Mouse (Mus musculus) T-helper 1 cell (primary cell): ENCODE data around the gene Rack1.

Experiments
- in situ Hi-C: fragments of 300-600 bp; cut with MboI, MseI; formaldehyde crosslinking; loops from one replicate; pipeline ENCODE4 v1.15.1; 2025; ENCODE audit warnings: high pct_unique_total_duplicates

Rack1 gene

GRCm38 (mm10) chr11:48799921-48800701, at the start of gene Rack1:
TSS of gene Rack1 (plus strand) at chr11:48800332.
- in situ Hi-C loops: loop anchor here (5.0 to 10.0 kb wide), 2 partner anchors 297 to 405 kb away; partner anchors contain the start of gene Zfp62

GRCm38 (mm10) chr11:48750428-48750827, 49.7 kb upstream of the Rack1 start:
- in situ Hi-C loops: loop anchor here (25.0 kb wide), 1 partner anchor 787 kb away; the partner anchor contains the start of genes Olfr1381 and Olfr1382

GRCm38 (mm10) chr11:48753534-48753933, 46.6 kb upstream of the Rack1 start:
- in situ Hi-C loops: loop anchor here (25.0 kb wide), 1 partner anchor 784 kb away; the partner anchor contains the start of genes Olfr1381 and Olfr1382

GRCm38 (mm10) chr11:48759021-48759420, 41.1 kb upstream of the Rack1 start:
- in situ Hi-C loops: loop anchor here (25.0 kb wide), 1 partner anchor 778 kb away; the partner anchor contains the start of genes Olfr1381 and Olfr1382

GRCm38 (mm10) chr11:48764119-48764518, 36.0 kb upstream of the Rack1 start:
- in situ Hi-C loops: loop anchor here (25.0 kb wide), 1 partner anchor 773 kb away; the partner anchor contains the start of genes Olfr1381 and Olfr1382

- in situ Hi-C loops: loop anchor here (25.0 kb wide), 1 partner anchor 770 kb away; the partner anchor contains the start of genes Olfr1381 and Olfr1382
Measured at GRCm38 (mm10) chr11:48767195-48767876, 32.8 kb upstream of the Rack1 start.

- in situ Hi-C loops: loop anchor here (25.0 kb wide), 1 partner anchor 766 kb away; the partner anchor contains the start of genes Olfr1381 and Olfr1382
Measured at GRCm38 (mm10) chr11:48771691-48772090, 28.4 kb upstream of the Rack1 start.

GRCm38 (mm10) chr11:48774443-48775298, 25.5 kb upstream of the Rack1 start:
- in situ Hi-C loops: loop anchor here (25.0 kb wide), 1 partner anchor 763 kb away; the partner anchor contains the start of genes Olfr1381 and Olfr1382

GRCm38 (mm10) chr11:48775483-48775882, 24.6 kb upstream of the Rack1 start:
- in situ Hi-C loops: no loop called here

GRCm38 (mm10) chr11:48776664-48777063, 23.5 kb upstream of the Rack1 start:
- in situ Hi-C loops: no loop called here

- in situ Hi-C loops: no loop called here
Measured at GRCm38 (mm10) chr11:48777303-48777702, 22.8 kb upstream of the Rack1 start.

GRCm38 (mm10) chr11:48779450-48779849, 20.7 kb upstream of the Rack1 start:
- in situ Hi-C loops: no loop called here

- in situ Hi-C loops: loop anchor here (10.0 kb wide), 1 partner anchor 413 kb away; no protein-coding TSS in a partner anchor
Measured at GRCm38 (mm10) chr11:48782243-48782642, 17.9 kb upstream of the Rack1 start.

GRCm38 (mm10) chr11:48787455-48788211, 12.5 kb upstream of the Rack1 start:
- in situ Hi-C loops: loop anchor here (5.0 to 10.0 kb wide), 2 partner anchors 65 to 407 kb away; no protein-coding TSS in a partner anchor

- in situ Hi-C loops: loop anchor here (5.0 to 10.0 kb wide), 2 partner anchors 64 to 406 kb away; no protein-coding TSS in a partner anchor
Measured at GRCm38 (mm10) chr11:48788311-48789089, 11.6 kb upstream of the Rack1 start.

- in situ Hi-C loops: loop anchor here (5.0 to 10.0 kb wide), 2 partner anchors 63 to 406 kb away; no protein-coding TSS in a partner anchor
Measured at GRCm38 (mm10) chr11:48789215-48789614, 10.9 kb upstream of the Rack1 start.

- in situ Hi-C loops: loop anchor here (5.0 to 10.0 kb wide), 2 partner anchors 62 to 405 kb away; no protein-coding TSS in a partner anchor
Measured at GRCm38 (mm10) chr11:48789973-48790823, 9.9 kb upstream of the Rack1 start.

- in situ Hi-C loops: no loop called here
Measured at GRCm38 (mm10) chr11:48790946-48791345, 9.2 kb upstream of the Rack1 start.
